Mouse (Mus musculus) granulocyte monocyte progenitor cell, adult 5-6 weeks (primary cell): Measurements from ENCODE around the gene Scel. TPM values are rescaled to one million over a fixed set of nuclear protein-coding genes. Genes with fewer than 3 reads are reported as not detected.
A peak's percentile ranks its signal among the peaks of the same experiment; 100 is the strongest.

Experiments
- ATAC-seq: replicated peaks from 2 replicates; pipeline ENCODE4 v1.8.0; 2016; ENCODE audit warnings: mild to moderate bottlenecking, moderate TSS enrichment, inconsistent platforms; ENCODE audit not compliant: poor library complexity, severe bottlenecking
- total RNA-seq, 2 experiments: library from RNA; stranded (forward) in 1 of 2; stranded (reverse) in 1 of 2; fragments of 200-712, 200-1000 nt in 1 of 2; fragments of >200 nt in 1 of 2; fragmentation: Nextera tagmentation in 1 of 2; gene quantifications; 2 replicates each; pipeline ENCODE4 v1.2.3; 2014 to 2017

Gene Scel
- total RNA-seq, 2 experiments from 2014 or later: not detected

- ATAC-seq: no peak
Observed at GRCm38 (mm10) chr14:103648623-103649255, 135.6 kb downstream of the Scel start.

- no peak for ATAC-seq
Observed at GRCm38 (mm10) chr14:103649302-103649701, 136.2 kb downstream of the Scel start.

- ATAC-seq: peak; percentile 84
Observed at GRCm38 (mm10) chr14:103649896-103650334, 136.8 kb downstream of the Scel start, which contains the start of gene Slain1. Gene Slain1, plus strand, starts transcription at chr14:103650228.

- ATAC-seq: peak; percentile 13
Observed at GRCm38 (mm10) chr14:103650413-103651101, 137.4 kb downstream of the Scel start.

GRCm38 (mm10) chr14:103651106-103651505 is 138.0 kb downstream of the Scel start:
- peak; percentile 12; the same call in 1 of the 2 replicates for ATAC-seq

GRCm38 (mm10) chr14:103651562-103651961 is 138.4 kb downstream of the Scel start:
- ATAC-seq: peak; percentile 26; the same call in 1 of the 2 replicates

- no peak for ATAC-seq
Observed at GRCm38 (mm10) chr14:103652524-103652923, 139.4 kb downstream of the Scel start.

- ATAC-seq: no peak
Observed at GRCm38 (mm10) chr14:103653800-103654199, 140.7 kb downstream of the Scel start.

GRCm38 (mm10) chr14:103655448-103655847 is 142.3 kb downstream of the Scel start:
- no peak for ATAC-seq

GRCm38 (mm10) chr14:103657876-103658275 is 144.7 kb downstream of the Scel start:
- ATAC-seq: no peak

Other genes starting within 250 kb of the Scel start
- 65.3 and 70.9 TPM in 2 replicates for gene Mycbp2, start 166.5 kb upstream of the Scel start, total RNA-seq (2014; fragmentation: Nextera tagmentation)
- gene Mycbp2, start 166.5 kb upstream of the Scel start, total RNA-seq (2017): 51.7 and 54.5 TPM in 2 replicates
- 4.7 and 10.5 TPM in 2 replicates for gene Slain1, start 136.9 kb downstream of the Scel start, total RNA-seq (2014; fragmentation: Nextera tagmentation)
- 3.1 and 8.2 TPM in 2 replicates for gene Slain1, start 136.9 kb downstream of the Scel start, total RNA-seq (2017)